Comparison of ENCODE assay signal across 9 mouse cellular contexts in the genomic region with DNA sequence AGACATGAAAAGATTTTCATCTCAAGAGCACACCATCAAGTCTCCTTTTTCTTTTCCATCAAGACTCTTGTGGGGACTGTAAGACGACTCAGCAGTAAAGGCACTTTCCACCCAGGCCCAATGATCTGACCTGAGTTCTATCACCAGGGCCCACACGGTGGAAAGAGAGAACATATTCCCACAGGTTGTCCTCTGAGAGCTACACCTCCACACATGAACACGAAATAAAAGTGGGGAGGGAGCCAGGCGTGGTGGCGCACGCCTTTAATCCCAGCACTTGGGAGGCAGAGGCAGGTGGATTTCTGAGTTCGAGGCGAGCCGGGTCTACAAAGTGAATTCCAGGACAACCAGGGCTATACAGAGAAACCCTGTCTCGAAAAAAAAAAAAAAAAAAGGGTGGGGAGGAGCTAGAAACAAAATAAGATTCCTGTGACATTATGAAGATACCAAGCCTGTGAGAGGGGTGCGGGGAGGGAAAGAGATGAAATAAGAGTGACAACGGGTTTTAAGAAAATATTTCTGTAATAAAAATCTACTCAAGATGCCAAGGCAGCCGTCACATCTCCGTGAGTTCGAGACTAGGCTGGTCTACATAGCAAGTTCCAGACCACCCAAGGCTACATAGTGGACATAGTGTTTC. TPM values are rescaled to one million over a fixed set of nuclear protein-coding genes. Genes with fewer than 3 reads are reported as not detected.
DNase-seq lines count a peak whose midpoint lies in the region; ATAC-seq and TF ChIP-seq lines count a peak whose summit lies in the region.
"Had no signal": no experiment of that assay in that cellular context is flagged by ENCODE, and none has a peak within 500 bp of the region (broad histone marks: within the 10 kb centered on the region; RNA-seq: fewer than 3 reads in every experiment).

No protein-coding gene starts in this region.

- no peak for ATAC-seq in hindbrain, embryonic 13.5 days (ENCODE audit: low FRiP score)
- ATAC-seq in midbrain, embryonic 15.5 days (replicated peaks), result peak; percentile 0; the same call in 1 of the 2 replicates

- peak; percentile 23 for DNase-seq in kidney, adult 9 months
- no peak for DNase-seq in kidney, postnatal 14 days
- no peak for DNase-seq in left cerebral cortex, adult 18-20 months (ENCODE audit: low spot score in 2 of 2)
- DNase-seq in thymus, postnatal 36 days, result no peak
- DNase-seq in layer of hippocampus, adult 18-20 months (ENCODE audit: low spot score in 2 of 2), result no peak

- H3K4me3 ChIP-seq in bone marrow macrophage, adult 2 months (ENCODE audit: insufficient read depth, low read length), result peak overlapping the region; percentile 20
- H3K4me3 ChIP-seq in hindbrain, embryonic 13.5 days, result peak overlapping the region; percentile 91
- peak overlapping the region; percentile 97 for H3K4me3 ChIP-seq in midbrain, embryonic 15.5 days

- no peak for TF ChIP-seq POLR2A in bone marrow macrophage, adult 2 months (IDR thresholded peaks at IDR 0.05; ENCODE audit: borderline replicate concordance, low read depth, low read length)

- 74% methylated on average over 15 of the region's 15 CpGs for WGBS in hindbrain, embryonic 13.5 days
- 76% methylated on average over 15 of the region's 15 CpGs for WGBS in midbrain, embryonic 15.5 days

- TF ChIP-seq CTCF in bone marrow macrophage, adult 2 months (IDR thresholded peaks at IDR 0.05; ENCODE audit: low read depth, low read length), result no peak

- H3K36me3 ChIP-seq in hindbrain, embryonic 13.5 days, result peaks cover 35% of the 10 kb centered on the region
- peaks cover 9% of the 10 kb centered on the region for H3K36me3 ChIP-seq in midbrain, embryonic 15.5 days (replicated peaks)

- no peaks in the 10 kb centered on the region for H3K27me3 ChIP-seq in hindbrain, embryonic 13.5 days
- H3K27me3 ChIP-seq in midbrain, embryonic 15.5 days (replicated peaks), result no peaks in the 10 kb centered on the region

- no peak overlapping the region for H3K9ac ChIP-seq in hindbrain, embryonic 13.5 days
- no peak overlapping the region for H3K9ac ChIP-seq in midbrain, embryonic 15.5 days

- no peaks in the 10 kb centered on the region for H3K9me3 ChIP-seq in hindbrain, embryonic 13.5 days
- H3K9me3 ChIP-seq in midbrain, embryonic 15.5 days, result no peaks in the 10 kb centered on the region

- H3K4me2 ChIP-seq in hindbrain, embryonic 13.5 days, result peak overlapping the region; percentile 69
- peak overlapping the region; percentile 91 for H3K4me2 ChIP-seq in midbrain, embryonic 15.5 days

- H3K27ac ChIP-seq in bone marrow macrophage, adult 2 months (ENCODE audit: insufficient read depth, low read depth, low read length), result no peak overlapping the region
- H3K27ac ChIP-seq in hindbrain, embryonic 13.5 days, result peak overlapping the region; percentile 59; the same call in 1 of the 2 replicates
- H3K27ac ChIP-seq in midbrain, embryonic 15.5 days, result peak overlapping the region; percentile 83; the same call in 1 of the 2 replicates

- peaks cover 26% of the 10 kb centered on the region for H3K4me1 ChIP-seq in bone marrow macrophage, adult 2 months (ENCODE audit: control insufficient read depth, insufficient read depth, low read length)
- H3K4me1 ChIP-seq in hindbrain, embryonic 13.5 days (replicated peaks), result peaks cover 66% of the 10 kb centered on the region
- H3K4me1 ChIP-seq in midbrain, embryonic 15.5 days, result peaks cover 50% of the 10 kb centered on the region

RNA-seq across cellular contexts. Expression of a gene that starts 0.6 kb away (rescaled TPM):
- 152 and 156 TPM in 2 replicates for polyA plus RNA-seq in bone marrow macrophage, adult 2 months (2012; ENCODE audit: insufficient read depth, insufficient read length, missing spikeins)
- 401 and 406 TPM in 2 replicates for polyA plus RNA-seq in hindbrain, embryonic 13.5 days (2015; fragmentation: Nextera tagmentation; extraction: Ambion mirVana)
- polyA plus RNA-seq in midbrain, embryonic 15.5 days (2015; fragmentation: Nextera tagmentation; extraction: Ambion mirVana), result 414 and 435 TPM in 2 replicates
- 100 to 1,000 TPM; 252 TPM for total RNA-seq in left cerebral cortex, adult 18-20 months (2021)
- 100 to 1,000 TPM; 258 to 267 TPM for total RNA-seq in layer of hippocampus, adult 18-20 months (2021)

RNA-seq across cellular contexts. Expression of a gene that starts 4.8 kb away (rescaled TPM):
- polyA plus RNA-seq in bone marrow macrophage, adult 2 months (2012; ENCODE audit: insufficient read depth, insufficient read length, missing spikeins), result not detected in 2 replicates
- not detected in 2 replicates for polyA plus RNA-seq in hindbrain, embryonic 13.5 days (2015; fragmentation: Nextera tagmentation; extraction: Ambion mirVana)
- not detected in 2 replicates for polyA plus RNA-seq in midbrain, embryonic 15.5 days (2015; fragmentation: Nextera tagmentation; extraction: Ambion mirVana)
- not detected for total RNA-seq in left cerebral cortex, adult 18-20 months (2021)
- total RNA-seq in layer of hippocampus, adult 18-20 months (2021), result not detected

RNA-seq across cellular contexts. Expression of a gene that starts 5.4 kb away (rescaled TPM):
- 8.4 and 10.3 TPM in 2 replicates for polyA plus RNA-seq in bone marrow macrophage, adult 2 months (2012; ENCODE audit: insufficient read depth, insufficient read length, missing spikeins)
- polyA plus RNA-seq in hindbrain, embryonic 13.5 days (2015; fragmentation: Nextera tagmentation; extraction: Ambion mirVana), result 12.0 and 13.8 TPM in 2 replicates
- 12.1 and 13.5 TPM in 2 replicates for polyA plus RNA-seq in midbrain, embryonic 15.5 days (2015; fragmentation: Nextera tagmentation; extraction: Ambion mirVana)
- 10 to 100 TPM; 20.2 to 20.7 TPM for total RNA-seq in left cerebral cortex, adult 18-20 months (2021)
- total RNA-seq in layer of hippocampus, adult 18-20 months (2021), result 10 to 100 TPM; 18.3 to 20.8 TPM

RNA-seq across cellular contexts. Expression of a gene that starts 25.0 kb away (rescaled TPM):
- 12.9 and 15.5 TPM in 2 replicates for polyA plus RNA-seq in bone marrow macrophage, adult 2 months (2012; ENCODE audit: insufficient read depth, insufficient read length, missing spikeins)
- 21.5 and 23.0 TPM in 2 replicates for polyA plus RNA-seq in hindbrain, embryonic 13.5 days (2015; fragmentation: Nextera tagmentation; extraction: Ambion mirVana)
- polyA plus RNA-seq in midbrain, embryonic 15.5 days (2015; fragmentation: Nextera tagmentation; extraction: Ambion mirVana), result 22.2 and 22.4 TPM in 2 replicates
- total RNA-seq in left cerebral cortex, adult 18-20 months (2021), result 10 to 100 TPM; 24.9 to 26.1 TPM
- 10 to 100 TPM; 26.0 to 26.6 TPM for total RNA-seq in layer of hippocampus, adult 18-20 months (2021)

RNA-seq across cellular contexts. Expression of a gene that starts 26.4 kb away (rescaled TPM):
- not detected in 2 replicates for polyA plus RNA-seq in bone marrow macrophage, adult 2 months (2012; ENCODE audit: insufficient read depth, insufficient read length, missing spikeins)
- not detected in 2 replicates for polyA plus RNA-seq in hindbrain, embryonic 13.5 days (2015; fragmentation: Nextera tagmentation; extraction: Ambion mirVana)
- polyA plus RNA-seq in midbrain, embryonic 15.5 days (2015; fragmentation: Nextera tagmentation; extraction: Ambion mirVana), result not detected in 2 replicates
- total RNA-seq in left cerebral cortex, adult 18-20 months (2021), result not detected
- not detected for total RNA-seq in layer of hippocampus, adult 18-20 months (2021)
- polyA plus RNA-seq: brain, embryonic 14.5 days had no signal

Comparison
In these comparisons a context has a peak if more than half of its experiments do, and no peak if none do; other contexts are left out.
1. H3K4me3 ChIP-seq: peak in every context shown above with its lines; median percentile 97 in midbrain, embryonic 15.5 days; 91 in hindbrain, embryonic 13.5 days; 20 in bone marrow macrophage, adult 2 months.